Mouse (Mus musculus): ENCODE measurements at regions not wholly inside any gene's neighbourhood (a gene's known extent, or its start where the extent isn't known, plus 50 kb on each side); places are given as distances from the start of the nearest gene placed in this dataset.

- no peak for DNase-seq
These were observed 173.7 kb upstream of the Lmo4 start for GRCm38 (mm10) chr3:144378524-144379225.

- DNase-seq: no peak
These were observed 172.9 kb upstream of the Lmo4 start for GRCm38 (mm10) chr3:144377626-144378523.

- no peak for DNase-seq
These were observed 171.7 kb upstream of the Lmo4 start for GRCm38 (mm10) chr3:144376463-144377402.

DNA sequence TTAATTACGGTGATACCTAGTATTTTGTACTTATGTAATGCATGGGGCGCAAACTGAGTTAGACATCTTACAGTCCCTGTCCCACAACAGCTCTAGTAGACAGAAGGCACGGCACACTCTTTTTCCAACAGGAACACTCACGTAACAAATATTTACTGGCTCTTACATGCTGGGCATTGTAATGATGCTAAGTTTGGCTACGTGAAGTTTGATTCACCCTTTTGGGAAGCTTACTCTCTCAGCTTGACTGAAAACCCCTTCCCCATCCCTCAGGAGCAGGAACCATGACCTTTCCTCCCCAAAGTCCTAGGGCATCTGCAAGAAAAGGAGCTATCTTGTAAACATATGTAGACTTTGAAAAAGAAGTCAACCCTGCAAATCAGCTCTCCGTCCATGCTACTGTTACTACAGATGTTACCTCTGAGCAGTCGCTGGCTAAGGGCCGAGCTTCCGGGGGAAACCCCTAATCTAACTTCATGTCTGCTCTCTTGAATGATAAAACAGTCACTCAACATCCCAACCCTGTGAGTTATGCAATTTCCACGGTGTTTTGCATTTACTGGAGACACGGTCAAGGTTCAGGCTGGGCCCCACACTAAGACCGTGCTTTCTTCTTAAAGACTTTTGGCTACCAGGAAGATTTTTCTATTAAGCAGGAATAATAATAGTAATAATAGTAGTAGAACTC is 170.8 kb upstream of the Lmo4 start:
- no peak for DNase-seq

DNA sequence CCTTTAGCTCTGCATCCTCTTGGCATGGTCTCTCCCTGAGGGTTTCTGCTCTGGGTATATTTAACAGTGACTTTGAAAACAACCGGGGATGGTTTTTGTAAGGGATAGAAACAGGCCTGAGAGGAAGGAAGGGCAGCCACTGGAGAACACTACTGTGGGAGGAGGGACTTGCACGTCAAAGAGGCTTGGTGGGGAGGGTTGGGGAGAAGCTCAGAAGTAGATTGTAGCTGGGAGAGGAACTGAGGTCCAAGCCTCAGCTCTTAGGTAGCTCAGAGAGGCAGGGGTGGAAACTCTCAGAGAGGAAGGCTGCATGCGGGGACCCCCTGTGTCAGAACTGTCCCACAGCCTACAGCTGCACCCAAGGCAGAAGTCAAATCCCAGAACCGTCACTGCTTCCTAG is 163.3 kb upstream of the Lmo4 start:
- DNase-seq: no peak

- DNase-seq: no peak
These were observed 162.7 kb upstream of the Lmo4 start for GRCm38 (mm10) chr3:144367766-144368116.

DNA sequence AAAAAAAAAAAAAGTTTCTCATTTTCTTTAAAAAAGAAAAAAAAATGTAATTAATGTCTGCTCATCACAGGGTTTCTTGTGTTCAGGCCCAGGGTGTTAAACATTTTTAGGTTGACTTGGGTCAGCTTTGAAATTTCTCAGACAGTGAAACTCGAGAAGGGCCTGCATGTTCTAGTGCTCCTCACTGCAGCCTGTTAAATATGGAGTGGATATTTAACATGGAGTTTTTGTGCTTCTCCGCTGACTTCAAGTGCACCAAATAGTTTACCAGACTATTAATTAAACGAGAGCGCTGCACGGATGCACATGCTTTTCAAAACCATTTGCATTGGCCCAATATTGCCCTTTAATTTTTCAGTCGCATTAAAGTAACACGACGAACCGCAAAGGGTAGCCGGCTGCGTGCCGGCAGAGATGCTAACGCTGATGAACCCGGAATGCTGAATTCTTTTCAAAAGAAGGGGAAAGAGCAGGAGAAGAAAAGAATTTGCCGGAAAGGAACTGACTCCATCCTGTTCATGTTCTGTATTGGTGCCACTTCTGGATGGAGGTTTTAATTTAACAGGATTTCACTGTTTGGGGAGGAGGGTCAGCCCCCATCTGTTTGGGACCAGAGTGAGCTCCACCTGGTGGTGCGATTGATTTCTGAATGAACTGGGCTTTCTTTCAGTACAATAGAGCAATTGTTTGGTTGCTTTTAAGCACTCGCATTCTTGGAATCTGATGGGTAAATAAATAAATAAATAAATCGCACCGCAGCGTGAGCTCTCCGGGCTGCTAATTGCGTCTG is 162.2 kb upstream of the Lmo4 start:
- peak; percentile 22 to 25 for DNase-seq

DNA sequence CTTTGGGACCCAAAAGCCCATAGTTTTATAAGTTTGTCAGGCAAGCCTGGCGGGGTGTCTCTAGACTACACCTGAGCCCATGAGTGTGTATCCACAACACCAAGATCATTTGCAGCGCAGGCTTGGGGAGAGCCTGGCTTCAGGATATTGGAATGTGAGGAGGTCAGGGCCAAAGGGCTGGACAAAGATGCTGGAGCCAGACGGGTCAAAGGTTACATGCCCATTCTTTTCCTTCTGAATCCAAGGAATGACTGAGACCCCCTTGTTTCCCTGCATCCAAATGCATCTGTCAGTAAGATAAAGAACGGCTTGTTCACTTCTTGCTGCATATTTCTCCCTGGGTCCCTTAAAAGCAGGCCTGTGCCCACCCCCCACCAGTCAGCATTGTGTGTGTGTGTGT is 160.9 kb upstream of the Lmo4 start:
- no peak for DNase-seq

DNA sequence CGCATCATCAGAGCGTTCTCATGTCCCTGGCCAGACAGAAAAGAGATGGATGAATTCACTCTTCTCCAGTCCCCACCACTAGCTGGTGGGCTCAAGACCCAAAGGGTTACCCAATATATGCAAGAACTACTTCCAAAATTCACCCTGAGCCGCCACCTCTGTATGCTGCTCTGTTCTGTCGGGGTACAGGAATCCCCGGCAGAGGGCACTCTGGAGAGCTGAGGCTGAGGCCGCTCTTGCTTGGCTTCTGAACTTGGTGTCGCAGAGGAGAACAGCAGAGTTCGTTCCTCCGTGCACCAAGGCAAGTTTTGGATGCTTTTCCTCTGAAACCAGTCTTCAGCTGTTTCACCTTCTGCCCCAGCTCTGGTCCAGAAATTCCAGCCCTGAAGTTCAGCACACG is 157.5 kb upstream of the Lmo4 start:
- DNase-seq: peak; percentile 9 to 10

DNA sequence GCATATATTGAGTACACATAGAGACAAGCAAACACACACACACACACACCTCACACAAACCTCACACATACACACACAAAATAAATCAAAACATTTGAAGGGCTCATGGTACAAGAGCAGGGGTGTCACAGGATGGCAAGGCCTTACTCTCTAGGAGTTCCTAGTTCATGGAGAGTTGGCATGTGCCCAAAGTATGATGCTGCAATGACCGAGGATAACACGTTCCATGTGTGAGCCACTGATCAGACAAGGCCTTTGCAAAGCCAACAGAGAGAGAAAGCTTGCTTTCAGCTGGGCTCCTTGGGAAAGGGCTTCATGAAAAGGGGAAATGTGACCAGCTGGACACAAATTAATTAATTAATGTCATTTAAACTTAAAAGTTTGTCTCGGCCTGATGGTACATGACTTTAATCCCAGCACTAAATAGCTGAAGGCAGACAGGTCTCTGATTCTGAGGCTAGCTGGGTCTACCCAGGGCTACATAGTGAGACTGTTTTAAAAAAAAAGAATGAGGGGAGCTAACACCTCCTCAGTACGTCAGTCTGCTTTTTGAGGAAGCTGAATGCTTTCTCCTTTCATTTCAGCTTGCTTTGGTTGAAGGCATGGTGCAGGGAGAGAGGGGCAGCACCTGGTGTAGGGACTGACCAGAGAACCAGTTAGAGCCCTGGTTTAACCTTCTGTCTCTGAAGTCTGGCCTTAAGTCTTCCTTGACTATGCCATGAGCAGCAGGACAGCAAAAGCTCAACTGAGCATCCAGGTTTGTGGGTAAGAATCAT is 156.4 kb upstream of the Lmo4 start:
- DNase-seq: no peak

GRCm38 (mm10) chr3:144356948-144357295 is 151.9 kb upstream of the Lmo4 start:
- no peak for DNase-seq

DNA sequence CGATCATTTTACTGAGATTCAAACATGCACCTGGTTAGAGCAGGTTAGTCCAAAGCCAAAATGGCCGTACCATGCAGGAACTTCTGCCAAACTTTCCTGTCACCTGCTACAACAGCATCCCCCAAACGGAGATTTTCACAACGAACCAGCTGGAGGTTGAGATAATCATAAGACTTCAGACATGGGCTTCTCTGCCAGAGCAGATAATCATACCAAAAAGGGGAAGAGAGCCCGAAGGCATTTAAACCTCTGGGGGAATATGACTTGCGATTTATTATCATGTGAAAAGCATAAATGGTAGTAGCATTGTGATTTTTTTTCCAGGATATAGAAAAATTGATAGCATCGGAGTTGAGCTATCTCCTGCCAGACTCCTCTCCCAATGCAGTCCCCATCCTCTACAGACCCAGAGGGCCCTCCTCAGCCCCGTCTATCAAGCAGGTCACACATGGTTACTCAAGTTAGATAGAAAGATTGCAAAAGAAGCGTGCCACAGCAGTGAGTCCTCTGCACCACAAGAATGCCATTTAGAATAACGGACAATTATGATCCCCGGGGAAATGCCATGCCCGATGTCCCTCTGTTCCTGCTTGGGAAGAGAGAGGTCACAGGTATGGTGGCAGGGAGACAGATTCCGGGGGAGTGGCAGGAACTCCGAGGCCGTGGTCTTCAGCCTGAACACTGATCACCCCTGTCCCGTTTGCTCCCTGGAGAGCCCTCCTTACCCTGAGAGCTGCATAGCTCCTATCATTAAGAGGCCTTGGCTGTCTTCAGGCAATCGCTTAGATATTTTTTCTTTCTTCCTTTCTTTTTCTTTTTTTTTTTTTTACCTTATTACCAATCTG is 151.3 kb upstream of the Lmo4 start:
- DNase-seq: no peak

DNA sequence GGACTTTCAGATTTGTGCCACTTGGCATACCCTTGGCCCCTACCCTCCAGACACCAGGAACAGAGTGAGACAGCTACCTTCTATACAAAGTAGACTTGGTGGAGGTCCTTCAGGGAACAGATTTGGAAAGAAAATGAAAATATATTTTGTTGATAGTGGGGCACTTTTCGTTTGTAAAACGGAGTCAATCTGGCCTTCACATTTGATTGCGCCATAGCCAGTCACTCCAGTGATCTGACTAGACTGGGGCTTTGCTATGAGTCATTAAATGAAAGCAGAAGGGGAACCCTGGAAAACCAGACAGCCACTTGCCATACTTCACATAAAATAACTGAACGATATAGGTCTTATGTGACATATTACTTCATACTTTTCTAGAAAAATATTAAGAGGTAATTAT is 147.5 kb upstream of the Lmo4 start:
- DNase-seq: no peak

DNA sequence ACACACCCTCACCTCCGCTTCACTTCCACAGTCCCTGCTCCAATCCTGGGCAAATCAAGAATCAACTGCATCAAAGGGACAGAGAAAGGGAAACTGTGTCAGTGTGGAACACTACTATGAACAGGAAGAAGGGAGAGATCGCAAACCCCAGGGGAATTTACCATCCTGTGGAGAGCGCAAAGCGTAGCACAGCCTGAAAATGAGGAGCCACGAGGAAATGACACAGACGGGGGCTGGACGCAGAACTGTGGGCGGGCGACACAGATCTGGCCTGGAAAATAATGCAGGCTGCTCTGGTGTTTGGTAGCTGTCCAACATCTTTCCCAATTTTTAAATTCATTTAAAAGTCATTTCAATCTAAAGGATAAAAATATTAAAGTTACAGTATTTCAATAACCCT is 143.4 kb upstream of the Lmo4 start:
- no peak for DNase-seq

DNA sequence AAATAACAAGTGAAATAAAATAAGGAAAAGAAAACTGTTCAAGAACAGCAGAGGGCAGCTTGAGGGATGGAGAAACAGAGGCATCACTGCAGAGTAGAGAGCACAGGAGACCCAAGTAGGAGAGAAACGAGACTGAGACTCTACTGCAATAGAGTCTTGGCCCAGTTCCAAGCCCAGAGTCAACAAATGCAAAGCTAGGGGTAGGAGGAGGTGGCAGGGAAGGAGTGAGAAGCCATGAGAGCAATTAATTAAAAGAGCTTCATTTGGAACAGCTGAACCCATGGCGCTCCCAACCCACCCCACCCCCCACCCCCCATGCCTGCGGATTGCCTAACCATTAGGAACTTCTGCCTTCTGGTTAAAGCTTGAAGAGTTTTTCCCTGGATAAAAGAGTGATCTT is 130.2 kb upstream of the Lmo4 start:
- no peak for DNase-seq

DNA sequence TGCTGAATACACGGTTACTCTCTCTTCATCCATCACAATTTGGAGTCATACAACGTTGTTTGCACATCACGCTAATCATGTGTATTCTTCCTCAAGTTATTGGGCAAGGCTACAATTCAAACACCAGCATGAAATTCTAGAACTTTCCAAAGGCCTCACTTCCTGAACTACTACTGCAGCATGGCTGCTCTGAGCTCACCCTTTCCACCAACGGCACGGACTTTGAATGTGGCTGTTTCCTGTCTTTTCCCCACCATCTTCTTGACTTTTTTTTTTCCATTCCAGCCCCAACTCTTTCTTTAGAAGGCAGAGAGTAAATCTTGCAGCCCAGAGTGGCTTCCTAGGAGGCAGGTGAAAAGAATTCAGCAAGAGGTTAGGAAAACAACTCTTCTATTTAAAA is 129.2 kb upstream of the Lmo4 start:
- DNase-seq: no peak

GRCm38 (mm10) chr3:144332353-144332752 is 127.3 kb upstream of the Lmo4 start:
- no peak for DNase-seq

DNA sequence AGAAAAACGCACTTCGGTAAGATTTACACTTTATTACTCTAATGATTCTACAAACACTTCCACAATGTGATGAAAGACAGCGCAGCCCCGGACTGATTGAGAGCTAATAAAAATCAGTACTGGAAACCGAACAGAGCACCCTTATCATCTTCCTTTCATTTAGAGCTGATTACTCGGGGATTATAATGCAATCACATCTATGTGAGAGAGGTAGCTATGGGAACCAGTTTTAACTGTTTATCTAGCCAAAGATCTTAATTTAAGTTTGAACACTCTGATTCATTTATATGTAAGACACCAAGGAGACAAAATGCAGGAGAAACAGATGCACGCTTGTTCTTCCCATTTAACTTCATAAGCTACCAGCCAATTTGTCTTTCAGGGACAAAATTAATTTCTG is 124.1 kb upstream of the Lmo4 start:
- DNase-seq: no peak

DNA sequence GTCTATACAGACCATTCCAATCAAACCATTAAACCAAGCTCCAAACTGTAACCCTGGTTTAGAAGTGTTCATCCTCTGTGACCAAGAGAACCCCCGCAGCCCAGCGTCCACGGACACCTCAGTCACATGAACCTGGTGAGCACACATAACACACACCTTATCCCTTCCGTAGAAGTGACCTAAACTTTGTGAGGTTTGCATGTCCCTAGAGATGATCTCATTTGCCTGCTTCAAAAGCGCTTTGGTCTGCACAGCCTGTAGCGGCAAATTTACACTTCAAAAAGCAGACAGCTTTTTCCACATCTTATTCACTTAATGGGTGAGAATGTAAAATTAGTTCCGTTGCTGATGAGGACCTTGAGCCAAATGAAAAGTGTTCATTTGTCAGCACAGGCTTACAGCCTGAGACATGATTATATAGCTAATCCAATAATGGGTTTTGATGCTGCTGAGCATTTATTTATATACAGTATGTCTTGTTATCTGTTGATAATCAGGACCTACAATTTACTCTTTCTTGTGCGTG is 122.3 kb upstream of the Lmo4 start:
- no peak for DNase-seq

DNA sequence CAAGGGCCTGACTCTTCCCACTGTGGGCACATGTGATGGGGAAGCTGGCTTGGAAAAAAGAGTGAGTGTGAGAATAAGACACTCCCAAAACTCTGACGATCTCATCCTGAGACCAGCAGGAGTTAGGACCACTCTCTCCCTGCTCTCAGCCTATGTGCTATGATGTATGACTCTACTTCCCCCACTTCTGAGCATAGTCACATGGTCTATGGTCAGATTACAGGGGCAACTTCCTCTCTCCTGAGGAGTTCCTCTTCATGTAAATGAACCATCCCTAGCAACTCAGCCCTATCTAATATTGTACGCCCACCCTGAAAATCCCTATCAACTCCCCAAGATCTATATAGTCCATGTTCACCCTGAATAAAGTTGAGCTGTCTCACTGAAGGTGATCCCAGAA is 120.0 kb upstream of the Lmo4 start:
- DNase-seq: no peak

Data from cerebellum, adult 18-20 months (tissue).